Mouse (Mus musculus) lung, adult 2 months (tissue): Measurements from ENCODE around the gene Gramd1b.

Experiments used
- CTCF ChIP-seq: fragments of 200-500 bp; IDR thresholded peaks from 2 replicates; pipeline ENCODE4 v1.5.1; 2011; ENCODE audit warnings: mild to moderate bottlenecking, low read length, control low read depth; ENCODE audit not compliant: insufficient read depth
- POLR2A ChIP-seq: fragments of 200-500 bp; IDR thresholded peaks from 2 replicates; pipeline ENCODE4 v1.6.1; 2011; ENCODE audit warnings: low read depth, mild to moderate bottlenecking, control low read depth, low read length, borderline replicate concordance; ENCODE audit errors: extremely low read depth

GRCm38 (mm10) chr9:40509479-40509878 is 21.7 kb downstream of the Gramd1b start:
- no peak for TF ChIP-seq POLR2A
- TF ChIP-seq CTCF: no peak
